Mouse (Mus musculus) C2C12 (cell line): ENCODE measurements around the gene Anapc7. TPM values are rescaled to one million over a fixed set of nuclear protein-coding genes. Genes with fewer than 3 reads are reported as not detected.
A peak's percentile ranks its signal among the peaks of the same experiment; 100 is the strongest.

Experiments
- H3K27me3 ChIP-seq: one replicate; pipeline ENCODE4 v1.6.1; 2011; ENCODE audit not compliant: control insufficient read depth, insufficient read depth, insufficient read length
- H3K36me3 ChIP-seq: one replicate; pipeline ENCODE4 v1.6.1; 2011; ENCODE audit not compliant: control insufficient read depth, insufficient read depth
- H3K4me3 ChIP-seq: one replicate; pipeline ENCODE4 v1.5.1; 2011; ENCODE audit warnings: mild to moderate bottlenecking, control low read depth; ENCODE audit not compliant: poor library complexity, insufficient read depth, severe bottlenecking
- H3K79me2 ChIP-seq: one replicate; pipeline ENCODE4 v1.6.1; 2011; ENCODE audit not compliant: control insufficient read depth, insufficient read depth
- H3K79me3 ChIP-seq: one replicate; pipeline ENCODE4 v1.6.1; 2011; ENCODE audit warnings: low read depth, control low read depth
- H3ac ChIP-seq: one replicate; pipeline ENCODE3; 2011; ENCODE audit warnings: low read depth; ENCODE audit not compliant: control insufficient read depth, insufficient read length
- CEBPB ChIP-seq: IDR thresholded peaks from one replicate; pipeline ENCODE4 v1.6.1; 2011; ENCODE audit warnings: low read depth, mild to moderate bottlenecking, control low read depth, moderate library complexity
- CTCF ChIP-seq: IDR thresholded peaks from one replicate; pipeline ENCODE4 v1.5.1; 2011; ENCODE audit not compliant: control insufficient read depth, insufficient read depth, insufficient read length
- FOSL1 ChIP-seq: IDR thresholded peaks from one replicate; pipeline ENCODE4 v1.8.0; 2011; ENCODE audit warnings: mild to moderate bottlenecking, low read length; ENCODE audit not compliant: poor library complexity, insufficient read depth, severe bottlenecking
- MAX ChIP-seq: IDR thresholded peaks from one replicate; pipeline ENCODE4 v1.6.1; 2011; ENCODE audit warnings: mild to moderate bottlenecking, control low read depth
- MYOD1 ChIP-seq: IDR thresholded peaks from one replicate; pipeline ENCODE4 v1.6.1; 2011; ENCODE audit warnings: low read depth; ENCODE audit not compliant: control insufficient read depth, insufficient read length
- MYOG ChIP-seq: IDR thresholded peaks from one replicate; pipeline ENCODE4 v1.6.1; 2011; ENCODE audit not compliant: control insufficient read depth, insufficient read length; ENCODE audit errors: extremely low read depth
- USF1 ChIP-seq: IDR thresholded peaks from one replicate; pipeline ENCODE4 v1.6.1; 2011; ENCODE audit warnings: low read depth, mild to moderate bottlenecking, control low read depth, moderate library complexity
- polyA plus RNA-seq: library from polyadenylated mRNA; unstranded; fragments of >200 nt; fragmentation: generic; extraction: Trizol; gene quantifications from one replicate; pipeline ENCODE4 v1.2.1, GENCODE M21; 2012; ENCODE audit warnings: missing spikeins

Anapc7 gene
- polyA plus RNA-seq, 1 experiment = 45.3 TPM

DNA sequence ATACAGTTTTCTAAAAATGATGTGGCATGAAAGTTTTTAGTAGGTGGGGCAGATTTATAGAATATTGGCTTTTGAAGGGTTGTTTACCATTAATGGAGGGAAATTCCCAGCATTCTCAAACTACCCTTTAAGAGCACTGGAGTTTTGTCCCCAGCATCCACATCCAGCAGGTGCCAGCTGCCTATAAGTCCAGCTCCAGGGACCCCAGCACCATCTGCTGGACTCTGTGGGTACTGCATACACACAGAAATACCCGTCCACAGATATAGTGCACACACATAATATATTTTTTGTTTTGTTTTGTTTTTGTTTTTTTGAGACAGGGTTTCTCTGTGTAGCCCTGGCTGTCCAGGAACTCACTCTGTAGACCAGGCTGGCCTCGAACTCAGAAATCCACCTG lies 27.6 kb upstream of the Anapc7 start:
- TF ChIP-seq CTCF = peak; percentile 57
- TF ChIP-seq MAX = no peak
- no peak overlapping the region for H3K4me3 ChIP-seq

GRCm38 (mm10) chr5:122396791-122397190 lies 24.7 kb upstream of the Anapc7 start:
- Histone ChIP-seq H3K27me3 (no peaks in the 10 kb centered on the region), H3K79me3 (peaks cover 15% of the 10 kb centered on the region), H3K4me3 (no peak overlapping the region), H3K36me3 (peaks cover 22% of the 10 kb centered on the region), H3K79me2 (peaks cover 42% of the 10 kb centered on the region), H3ac (no peak overlapping the region)
- TF ChIP-seq CEBPB (no peak), MYOG (no peak), USF1 (no peak), MAX (no peak), MYOD1 (no peak), CTCF (no peak)

More for the DNA sequence above, 27.6 kb upstream of the Anapc7 start:
- peaks cover 36% of the 10 kb centered on the region for H3K79me2 ChIP-seq
- no peaks in the 10 kb centered on the region for H3K27me3 ChIP-seq
- H3ac ChIP-seq = no peak overlapping the region
- peaks cover 12% of the 10 kb centered on the region for H3K36me3 ChIP-seq
- peaks cover 15% of the 10 kb centered on the region for H3K79me3 ChIP-seq

GRCm38 (mm10) chr5:122397495-122397894 lies 24.0 kb upstream of the Anapc7 start:
- no peaks in the 10 kb centered on the region for H3K27me3 ChIP-seq
- H3K36me3 ChIP-seq = peaks cover 29% of the 10 kb centered on the region
- H3ac ChIP-seq = no peak overlapping the region
- peaks cover 35% of the 10 kb centered on the region for H3K79me2 ChIP-seq
- peaks cover 11% of the 10 kb centered on the region for H3K79me3 ChIP-seq
- H3K4me3 ChIP-seq = no peak overlapping the region
- TF ChIP-seq FOSL1 = no peak
- no peak for TF ChIP-seq CTCF
- TF ChIP-seq CEBPB = no peak
- TF ChIP-seq MYOD1 = no peak
- no peak for TF ChIP-seq MYOG
- TF ChIP-seq USF1 = no peak
- no peak for TF ChIP-seq MAX

DNA sequence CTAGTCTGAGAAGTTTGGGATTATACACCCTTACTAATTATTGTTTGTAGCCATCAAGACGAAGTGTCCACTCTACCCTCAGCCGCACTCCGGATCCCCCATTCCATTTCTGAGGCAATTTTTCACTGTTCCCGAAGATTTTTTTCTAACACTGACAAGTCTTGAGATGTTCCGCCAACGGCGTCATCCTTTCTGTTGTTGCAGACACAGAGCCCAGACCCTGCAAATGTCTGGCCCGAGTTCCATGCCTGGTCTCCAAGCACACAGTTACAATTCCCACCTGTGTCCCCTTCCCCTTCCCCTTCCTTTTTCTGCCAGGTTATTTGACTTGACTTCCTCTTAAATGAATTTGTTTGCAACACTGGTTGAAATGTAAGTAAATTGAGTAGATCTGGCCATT lies 21.6 kb upstream of the Anapc7 start:
- Histone ChIP-seq H3K79me3 (peaks cover 3% of the 10 kb centered on the region), H3ac (no peak overlapping the region), H3K4me3 (no peak overlapping the region), H3K27me3 (no peaks in the 10 kb centered on the region), H3K36me3 (peaks cover 53% of the 10 kb centered on the region), H3K79me2 (peaks cover 18% of the 10 kb centered on the region)
- TF ChIP-seq FOSL1 = no peak
- TF ChIP-seq CEBPB = no peak
- TF ChIP-seq MAX = no peak
- no peak for TF ChIP-seq MYOD1
- no peak for TF ChIP-seq USF1
- no peak for TF ChIP-seq MYOG
- TF ChIP-seq CTCF = no peak

DNA sequence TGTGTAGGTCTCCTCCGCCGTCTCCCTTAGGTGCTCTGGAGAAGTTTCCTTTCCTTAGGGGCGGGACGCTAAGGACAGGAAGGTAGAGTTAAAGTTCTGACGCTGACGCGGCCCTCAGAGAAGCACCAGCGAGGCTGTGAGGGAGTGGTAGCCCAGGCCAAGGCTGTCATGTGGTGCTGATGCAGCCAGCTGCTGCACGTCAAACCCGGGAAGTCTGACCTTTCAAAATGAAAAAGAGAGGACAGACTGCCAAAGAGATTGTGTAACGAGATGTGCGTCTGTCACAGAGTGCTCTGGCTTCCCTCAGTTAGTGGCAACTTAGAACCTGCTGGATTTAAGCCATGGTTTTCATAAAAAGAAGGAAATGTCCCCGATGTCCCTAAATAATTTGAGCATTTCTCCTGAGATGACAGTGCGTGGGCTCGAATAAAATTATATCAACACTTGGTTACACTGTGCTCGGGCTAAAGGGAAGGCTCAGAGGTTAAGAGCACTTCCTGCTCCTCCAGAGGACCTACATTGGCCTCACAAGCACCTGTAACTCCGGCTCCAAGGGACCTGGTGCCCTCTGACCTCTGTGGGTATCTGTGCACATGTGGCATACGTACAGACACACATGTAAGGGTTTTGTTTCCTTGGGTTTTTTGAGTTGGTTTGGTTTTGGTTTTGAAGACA lies 20.7 kb upstream of the Anapc7 start:
- Histone ChIP-seq H3K27me3 (no peaks in the 10 kb centered on the region), H3K4me3 (no peak overlapping the region), H3K79me2 (peaks cover 13% of the 10 kb centered on the region), H3ac (no peak overlapping the region), H3K79me3 (no peaks in the 10 kb centered on the region), H3K36me3 (peaks cover 62% of the 10 kb centered on the region)
- no peak for TF ChIP-seq MYOG
- TF ChIP-seq MYOD1 = no peak

DNA sequence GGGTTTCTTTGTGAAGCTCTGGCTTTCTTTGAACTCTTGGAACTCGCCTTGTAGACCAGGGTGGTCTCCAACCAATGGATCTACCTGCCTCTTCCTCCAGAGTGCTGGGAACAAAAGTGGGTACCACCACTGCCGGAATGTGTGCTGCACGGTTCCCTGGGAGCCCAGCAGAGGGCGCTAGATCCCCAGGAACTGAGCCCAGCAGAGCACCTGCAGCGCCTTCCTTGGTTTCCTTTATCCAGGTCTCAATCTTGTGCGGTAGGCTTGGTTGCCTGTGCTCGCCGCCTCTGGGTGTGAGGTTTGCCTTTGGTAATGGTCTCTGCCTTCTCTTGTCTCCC lies 20.2 kb upstream of the Anapc7 start:
- Histone ChIP-seq H3K4me3 (no peak overlapping the region), H3K79me3 (no peaks in the 10 kb centered on the region), H3K27me3 (no peaks in the 10 kb centered on the region), H3K36me3 (peaks cover 67% of the 10 kb centered on the region), H3K79me2 (peaks cover 13% of the 10 kb centered on the region), H3ac (no peak overlapping the region)
- peak; percentile 88 for TF ChIP-seq CTCF
- TF ChIP-seq FOSL1 = no peak
- TF ChIP-seq MAX = no peak
- no peak for TF ChIP-seq MYOG
- TF ChIP-seq USF1 = no peak
